Mouse (Mus musculus) liver, embryonic 16.5 days (tissue): ENCODE measurements around the gene Fam206a. TPM values are rescaled to one million over a fixed set of nuclear protein-coding genes. Genes with fewer than 3 reads are reported as not detected.

ENCODE experiments used
- ATAC-seq: fragments of 200-750 bp; cut with Nextera tagmentation; 2 replicates; pipeline ENCODE4 v1.8.0; 2017; ENCODE audit warnings: low read depth, mild to moderate bottlenecking, moderate number of reproducible peaks, moderate library complexity
- H3K27ac ChIP-seq: fragments of 300-500 bp; sonication (generic); 2 replicates; pipeline ENCODE4 v1.5.1; 2014; ENCODE audit warnings: mild to moderate bottlenecking, low read length
- H3K27me3 ChIP-seq: fragments of 300-500 bp; sonication (generic); 2 replicates; pipeline ENCODE4 v1.6.1; 2014; ENCODE audit warnings: low read depth, low read length, mixed read lengths; ENCODE audit not compliant: control insufficient read depth, insufficient read depth
- H3K36me3 ChIP-seq: fragments of 300-500 bp; sonication (generic); 2 replicates; pipeline ENCODE4 v1.6.1; 2014; ENCODE audit warnings: mild to moderate bottlenecking; ENCODE audit not compliant: control insufficient read depth, insufficient read depth
- H3K4me1 ChIP-seq: fragments of 300-500 bp; sonication (generic); 2 replicates; pipeline ENCODE4 v1.6.1; 2014; ENCODE audit warnings: low read depth, low read length, mixed read lengths; ENCODE audit not compliant: control insufficient read depth
- H3K4me2 ChIP-seq: fragments of 300-500 bp; sonication (generic); 2 replicates; pipeline ENCODE4 v1.6.1; 2014; ENCODE audit warnings: low read depth, low read length, mixed read lengths
- H3K4me3 ChIP-seq: fragments of 300-500 bp; sonication (generic); 2 replicates; pipeline ENCODE4 v1.5.1; 2014; ENCODE audit warnings: low read depth, mild to moderate bottlenecking, low read length
- H3K9ac ChIP-seq: fragments of 300-500 bp; sonication (generic); 2 replicates; pipeline ENCODE4 v1.6.1; 2014; ENCODE audit warnings: low read depth, low read length
- H3K9me3 ChIP-seq: fragments of 300-500 bp; sonication (generic); replicated peaks from 2 replicates; pipeline ENCODE4 v1.6.1; 2016; ENCODE audit warnings: low read length; ENCODE audit not compliant: control insufficient read depth
- WGBS: fragments of 180-500 bp; shearing (Covaris S2); extraction: QIAGEN DNeasy Blood & Tissue Kit; methylation state at CpG from one replicate; pipeline ENCODE4 v1.1.7; 2014; ENCODE audit not compliant: insufficient replicate concordance; 5-methylcytosine and 5-hydroxymethylcytosine counted together
- polyA plus RNA-seq: library from polyadenylated mRNA; unstranded; fragments of >200 nt; fragmentation: Nextera tagmentation; extraction: Ambion mirVana; gene quantifications from 2 replicates; pipeline ENCODE4 v1.2.1, GENCODE M21; 2015

Fam206a gene
- 3.5 and 4.2 TPM in 2 replicates for polyA plus RNA-seq

DNA sequence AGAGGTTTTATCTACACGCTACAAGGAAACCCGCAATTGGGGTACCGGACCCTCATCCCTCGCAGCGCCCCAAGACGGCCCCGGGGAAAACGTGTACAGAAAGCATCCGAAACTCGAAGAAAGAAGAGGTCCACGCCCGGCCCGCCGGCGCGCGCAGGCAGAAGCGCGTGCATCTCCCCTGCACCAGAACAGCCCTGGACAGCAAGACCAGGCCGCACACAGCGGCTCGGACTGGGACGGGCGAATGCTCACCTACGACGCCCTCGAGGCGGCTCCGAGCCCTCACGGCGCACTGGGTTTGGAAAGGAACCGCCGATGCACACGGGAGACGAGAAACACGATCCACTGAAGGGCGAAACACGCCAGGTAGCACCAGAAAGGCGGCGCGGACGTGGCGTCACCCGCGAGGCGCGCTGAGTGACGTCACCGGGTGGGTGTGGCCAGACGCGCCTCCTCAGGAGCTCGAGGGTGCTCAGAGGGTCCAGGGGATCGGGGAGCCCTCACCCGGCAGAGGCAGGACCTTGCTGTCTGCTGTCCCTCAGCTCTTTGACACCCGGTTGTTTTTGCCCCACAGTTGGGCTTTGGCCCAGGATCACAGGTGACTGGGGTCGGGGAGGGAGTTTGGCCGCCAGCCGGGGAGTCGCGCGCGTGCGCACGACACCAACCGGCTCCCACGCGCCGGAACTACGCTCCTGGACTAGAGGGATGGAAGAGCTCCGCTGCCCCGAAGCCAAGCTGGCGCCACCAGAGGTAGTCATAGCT lies at the start of gene Fam206a, which contains the start of gene Elp1:
Gene Fam206a (plus strand): TSS at position 439 of the 762 bp plus-strand sequence.
Gene Elp1 (minus strand): TSS at position 425 of the 762 bp plus-strand sequence.
- WGBS, result under 1% methylated on average over 72 of the region's 72 CpGs
- H3K27ac ChIP-seq, result peak within 1 kb of the TSS; percentile 74

GRCm38 (mm10) chr4:56756021-56756420 lies 46.1 kb upstream of the Fam206a start:
- H3K27ac ChIP-seq, result no peak overlapping the region
- H3K9me3 ChIP-seq, result no peaks in the 10 kb centered on the region
- no peaks in the 10 kb centered on the region for H3K27me3 ChIP-seq
- peaks cover 18% of the 10 kb centered on the region for H3K36me3 ChIP-seq
- no peak overlapping the region for H3K4me2 ChIP-seq
- H3K4me1 ChIP-seq, result no peaks in the 10 kb centered on the region
- H3K9ac ChIP-seq, result no peak overlapping the region
- H3K4me3 ChIP-seq, result no peak overlapping the region
- no peak for ATAC-seq
- 75% methylated on average over 5 of the region's 5 CpGs for WGBS

More for the DNA sequence above, at the start of gene Fam206a, which contains the start of gene Elp1:
- peaks cover 10% of the 10 kb centered on the region for H3K4me1 ChIP-seq
- peak; percentile 92 for ATAC-seq
- H3K9ac ChIP-seq, result peak within 1 kb of the TSS; percentile 75
- H3K27me3 ChIP-seq, result no peaks in the 10 kb centered on the region
- H3K4me2 ChIP-seq, result peak within 1 kb of the TSS; percentile 96
- no peaks in the 10 kb centered on the region; the same call in 1 of the 2 replicates for H3K36me3 ChIP-seq
- H3K9me3 ChIP-seq, result no peaks in the 10 kb centered on the region
- H3K4me3 ChIP-seq, result peak within 1 kb of the TSS; percentile 79

DNA sequence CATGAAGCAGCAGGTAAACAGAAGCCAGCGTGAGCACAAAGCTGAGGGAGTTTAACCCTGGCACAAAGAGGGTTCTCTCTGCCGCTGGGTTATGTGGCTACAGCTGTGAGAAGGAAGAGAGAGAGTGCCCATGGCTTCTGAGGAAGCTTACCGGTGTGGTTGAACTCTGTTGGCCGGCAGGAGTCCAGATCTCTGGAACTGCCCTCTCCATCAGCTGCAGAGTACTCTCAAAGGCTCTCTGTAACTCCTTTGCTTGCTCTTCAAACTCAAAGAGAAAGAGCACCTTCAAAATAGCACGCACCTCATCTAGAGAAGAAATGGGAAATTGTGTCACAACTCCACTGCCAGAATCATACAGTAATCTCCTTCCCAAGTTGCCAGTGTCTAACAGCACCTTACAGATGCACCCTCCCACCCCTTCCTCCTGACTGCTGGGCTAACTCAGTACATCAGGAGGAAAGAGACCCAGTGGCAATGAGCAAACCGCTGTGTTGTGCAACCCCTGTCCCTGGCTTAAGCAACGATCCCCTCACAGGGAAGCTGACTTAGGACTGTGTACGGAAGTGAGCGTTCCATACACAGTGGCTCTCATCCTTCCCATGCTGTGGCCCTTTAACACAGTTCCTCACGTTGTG lies 45.1 kb upstream of the Fam206a start:
- ATAC-seq, result peak; percentile 75
- WGBS, result 73% methylated on average over 10 of the region's 10 CpGs
- Histone ChIP-seq H3K4me2 (no peak overlapping the region; the same call in 1 of the 2 replicates), H3K9ac (no peak overlapping the region), H3K27ac (no peak overlapping the region), H3K4me1 (no peaks in the 10 kb centered on the region), H3K36me3 (peaks cover 12% of the 10 kb centered on the region), H3K4me3 (peak overlapping the region; percentile 1; the same call in 1 of the 2 replicates), H3K9me3 (no peaks in the 10 kb centered on the region), H3K27me3 (no peaks in the 10 kb centered on the region)

- ATAC-seq, result 0 out of 2 replicates have a peak, but pooled peaks have one; percentile 24
- H3K36me3 ChIP-seq, result peaks cover 12% of the 10 kb centered on the region
- no peaks in the 10 kb centered on the region for H3K9me3 ChIP-seq
These were observed 44.5 kb upstream of the Fam206a start for GRCm38 (mm10) chr4:56757693-56758092.

GRCm38 (mm10) chr4:56767861-56768284 lies 34.3 kb upstream of the Fam206a start:
- Histone ChIP-seq H3K4me3 (no peak overlapping the region), H3K4me2 (no peak overlapping the region), H3K27me3 (no peaks in the 10 kb centered on the region), H3K9ac (no peak overlapping the region), H3K9me3 (no peaks in the 10 kb centered on the region), H3K27ac (no peak overlapping the region), H3K4me1 (no peaks in the 10 kb centered on the region), H3K36me3 (peaks cover 13% of the 10 kb centered on the region)
- WGBS, result 34% methylated on average over 5 of the region's 5 CpGs
- no peak for ATAC-seq

More at GRCm38 (mm10) chr4:56757693-56758092, 44.5 kb upstream of the Fam206a start:
- no peak overlapping the region for H3K27ac ChIP-seq
- H3K9ac ChIP-seq, result no peak overlapping the region
- H3K4me2 ChIP-seq, result no peak overlapping the region
- WGBS, result 55% methylated on average over 1 of the region's 1 CpGs
- no peaks in the 10 kb centered on the region for H3K27me3 ChIP-seq
- no peak overlapping the region for H3K4me3 ChIP-seq
- H3K4me1 ChIP-seq, result no peaks in the 10 kb centered on the region

GRCm38 (mm10) chr4:56768913-56769312 lies 33.2 kb upstream of the Fam206a start:
- 70% methylated on average over 7 of the region's 7 CpGs for WGBS

GRCm38 (mm10) chr4:56771065-56771464 lies 31.1 kb upstream of the Fam206a start:
- Histone ChIP-seq H3K9me3 (no peaks in the 10 kb centered on the region), H3K4me1 (no peaks in the 10 kb centered on the region), H3K4me2 (no peak overlapping the region), H3K36me3 (peaks cover 13% of the 10 kb centered on the region), H3K4me3 (no peak overlapping the region), H3K9ac (no peak overlapping the region), H3K27me3 (no peaks in the 10 kb centered on the region), H3K27ac (no peak overlapping the region)
- 40% methylated on average over 1 of the region's 1 CpGs for WGBS
- no peak for ATAC-seq

More at GRCm38 (mm10) chr4:56768913-56769312, 33.2 kb upstream of the Fam206a start:
- Histone ChIP-seq H3K27ac (no peak overlapping the region), H3K9ac (no peak overlapping the region), H3K36me3 (peaks cover 12% of the 10 kb centered on the region), H3K4me3 (no peak overlapping the region), H3K4me1 (no peaks in the 10 kb centered on the region), H3K27me3 (no peaks in the 10 kb centered on the region), H3K9me3 (no peaks in the 10 kb centered on the region), H3K4me2 (no peak overlapping the region)
- no peak for ATAC-seq

- Histone ChIP-seq H3K27me3 (no peaks in the 10 kb centered on the region), H3K4me2 (no peak overlapping the region), H3K4me3 (no peak overlapping the region), H3K9me3 (no peaks in the 10 kb centered on the region), H3K36me3 (peaks cover 40% of the 10 kb centered on the region), H3K4me1 (no peaks in the 10 kb centered on the region), H3K9ac (no peak overlapping the region), H3K27ac (no peak overlapping the region)
- 30% methylated on average over 1 of the region's 1 CpGs for WGBS
- ATAC-seq, result no peak
These were observed 10.8 kb upstream of the Fam206a start for GRCm38 (mm10) chr4:56791373-56791772.
